Mouse (Mus musculus): ENCODE measurements at regions not wholly inside any gene's neighbourhood (a gene's known extent, or its start where the extent isn't known, plus 50 kb on each side); places are given as distances from the start of the nearest gene placed in this dataset.

- no peak for TF ChIP-seq CTCF (IDR thresholded peaks at IDR 0.05)
- TF ChIP-seq POLR2A (IDR thresholded peaks at IDR 0.05; ENCODE audit: insufficient read depth, low read depth, low read length), result no peak
- no peak for TF ChIP-seq EP300 (IDR thresholded peaks at IDR 0.05; ENCODE audit: insufficient read depth, low read depth, low read length)
These were observed 283.0 kb upstream of the Tank start for GRCm38 (mm10) chr2:61295261-61295964.

Data from heart, adult 2 months (tissue).